Mouse (Mus musculus) CH12.LX (cell line): ENCODE measurements around the gene Man2a1. TPM values are rescaled to one million over a fixed set of nuclear protein-coding genes. Genes with fewer than 3 reads are reported as not detected.

Experiments used
- DNase-seq: peaks from one replicate; pipeline ENCODE4 v3.0.0-alpha.2; 2013; ENCODE audit errors: extremely low read depth
- H3K27ac ChIP-seq: 2 replicates; pipeline ENCODE4 v1.5.1; 2012; ENCODE audit warnings: low read depth, mild to moderate bottlenecking, control low read depth, moderate library complexity; ENCODE audit not compliant: insufficient read depth
- H3K27me3 ChIP-seq: replicated peaks from 2 replicates; pipeline ENCODE3; 2012; ENCODE audit warnings: inconsistent platforms
- H3K36me3 ChIP-seq, 2 experiments: replicated peaks in 1 of 2; 2 replicates each; pipeline versions ENCODE3 to v1.6.1; 2012; ENCODE audit warnings: inconsistent platforms in 1 of 2, low read length in 1 of 2, mild to moderate bottlenecking in 1 of 2, mixed read lengths in 1 of 2, moderate library complexity in 1 of 2; ENCODE audit not compliant: control insufficient read depth in 1 of 2, insufficient read depth in 1 of 2
- H3K4me1 ChIP-seq, 2 experiments: 2 replicates each; pipeline ENCODE4 v1.6.1; 2012; ENCODE audit warnings: inconsistent platforms in 1 of 2, moderate library complexity in 1 of 2; ENCODE audit not compliant: insufficient read depth in 2 of 2, control insufficient read depth in 1 of 2
- H3K4me2 ChIP-seq: 2 replicates; pipeline ENCODE4 v1.6.1; 2012; ENCODE audit warnings: low read depth, mild to moderate bottlenecking, control low read depth; ENCODE audit not compliant: poor library complexity, insufficient read depth, severe bottlenecking
- H3K4me3 ChIP-seq, 3 experiments: fragments of 150-350 bp in 1 of 3; sonication (generic) in 1 of 3; replicated peaks in 1 of 3; 2 replicates each; pipeline versions ENCODE3 to v1.5.1; 2011 to 2012; ENCODE audit warnings: low read depth in 2 of 3, low read length in 2 of 3, mild to moderate bottlenecking in 2 of 3, moderate library complexity in 2 of 3, control low read depth in 1 of 3, improper control_type of control experiment in 1 of 3, inconsistent platforms in 1 of 3, mixed read lengths in 1 of 3; ENCODE audit not compliant: poor library complexity in 1 of 3
- H3K79me2 ChIP-seq: replicated peaks from 2 replicates; pipeline ENCODE4 v1.6.1; 2012; ENCODE audit warnings: mild to moderate bottlenecking, moderate library complexity; ENCODE audit not compliant: control insufficient read depth, poor library complexity, insufficient read depth, severe bottlenecking; ENCODE audit errors: extremely low read depth
- H3K9ac ChIP-seq: 2 replicates; pipeline ENCODE4 v1.6.1; 2012; ENCODE audit warnings: low read depth, mild to moderate bottlenecking, control low read depth, moderate library complexity; ENCODE audit not compliant: insufficient read depth
- H3K9me3 ChIP-seq: replicated peaks from 2 replicates; pipeline ENCODE3; 2012; ENCODE audit warnings: low read length, inconsistent platforms, mixed read lengths
- BHLHE40 ChIP-seq: IDR thresholded peaks from 2 replicates; pipeline ENCODE4 v1.6.1; 2011; ENCODE audit warnings: mild to moderate bottlenecking, low read depth, low read length, improper control_type of control experiment
- CTCF ChIP-seq, 2 experiments: IDR thresholded peaks in 1 of 2; conservative IDR thresholded peaks in 1 of 2; 2 replicates each; pipeline ENCODE4 v1.5.1; 2011 to 2012; ENCODE audit warnings: low read depth in 2 of 2, low read length in 2 of 2, improper control_type of control experiment in 1 of 2, inconsistent platforms in 1 of 2, mild to moderate bottlenecking in 1 of 2, moderate library complexity in 1 of 2
- ELF1 ChIP-seq: IDR thresholded peaks from 2 replicates; pipeline ENCODE4 v1.6.1; 2014; ENCODE audit warnings: low read depth, mild to moderate bottlenecking, inconsistent platforms, low read length, improper control_type of control experiment
- ETS1 ChIP-seq: conservative IDR thresholded peaks from 2 replicates; pipeline ENCODE4 v1.6.1; 2012; ENCODE audit warnings: low read depth, mild to moderate bottlenecking, inconsistent platforms, low read length, improper control_type of control experiment, moderate library complexity
- GABPA ChIP-seq: IDR thresholded peaks from 2 replicates; pipeline ENCODE4 v1.6.1; 2012; ENCODE audit warnings: low read depth, low read length, improper control_type of control experiment, inconsistent platforms; ENCODE audit not compliant: insufficient replicate concordance
- HCFC1 ChIP-seq: IDR thresholded peaks from 2 replicates; pipeline ENCODE4 v1.6.1; 2012; ENCODE audit warnings: low read depth, mild to moderate bottlenecking, inconsistent platforms, low read length, improper control_type of control experiment
- JUN ChIP-seq: IDR thresholded peaks from 2 replicates; pipeline ENCODE4 v1.6.1; 2011; ENCODE audit warnings: low read depth, mild to moderate bottlenecking, low read length, improper control_type of control experiment, moderate library complexity; ENCODE audit not compliant: insufficient read depth
- MAFK ChIP-seq: IDR thresholded peaks from 2 replicates; pipeline ENCODE4 v1.6.1; 2011; ENCODE audit warnings: low read length, improper control_type of control experiment; ENCODE audit not compliant: insufficient replicate concordance
- NELFE ChIP-seq: IDR thresholded peaks from 2 replicates; pipeline ENCODE4 v1.6.1; 2011; ENCODE audit warnings: low read depth, low read length, improper control_type of control experiment
- POLR2A ChIP-seq: IDR thresholded peaks from 2 replicates; pipeline ENCODE4 v1.6.1; 2011; ENCODE audit warnings: low read depth, mild to moderate bottlenecking, improper control_type of control experiment, low read length
- RCOR1 ChIP-seq: conservative IDR thresholded peaks from 2 replicates; pipeline ENCODE4 v1.6.1; 2012; ENCODE audit warnings: low read depth, mild to moderate bottlenecking, inconsistent platforms, low read length, improper control_type of control experiment
- UBTF ChIP-seq: IDR thresholded peaks from 2 replicates; pipeline ENCODE4 v1.6.1; 2012; ENCODE audit warnings: low read depth, mild to moderate bottlenecking, inconsistent platforms, low read length, improper control_type of control experiment, moderate library complexity
- ZC3H11A ChIP-seq: IDR thresholded peaks from 2 replicates; pipeline ENCODE4 v1.6.1; 2012; ENCODE audit warnings: low read depth, mild to moderate bottlenecking, inconsistent platforms, low read length, improper control_type of control experiment
- ZMIZ1 ChIP-seq: IDR thresholded peaks from 2 replicates; pipeline ENCODE4 v1.6.1; 2012; ENCODE audit warnings: low read depth, mild to moderate bottlenecking, inconsistent platforms, low read length, improper control_type of control experiment
- dilution Hi-C: fragments of 300-500 bp; cut with MboI; formaldehyde crosslinking; loops from 2 replicates; pipeline ENCODE4 v1.14.3; 2020; ENCODE audit warnings: low sequenced_read_pairs; ENCODE audit not compliant: extremely low pct_unique_long_range_greater_than_20kb, extremely low pct_ligation_motif_present
- in situ Hi-C: fragments of 300-500 bp; cut with MboI; formaldehyde crosslinking; loops from 3 replicates; pipeline ENCODE4 v1.14.3; 2019; ENCODE audit warnings: low sequenced_read_pairs, low pct_ligation_motif_present, low pct_unique_long_range_greater_than_20kb, mixed read lengths
- polyA plus RNA-seq: library from polyadenylated mRNA; unstranded; fragments of >175 nt; gene quantifications from 2 replicates; pipeline ENCODE4 v1.2.1, GENCODE M21; 2012; ENCODE audit warnings: low read depth; ENCODE audit not compliant: insufficient read length
- total RNA-seq, 2 experiments: library from RNA; depleted of rRNA; stranded (reverse); fragments of 300-350 nt in 1 of 2; fragments of >200 nt in 1 of 2; gene quantifications; 2 replicates each; pipeline ENCODE4 v1.2.3; 2012 to 2014

Man2a1 gene
- total and polyA plus RNA-seq, 3 experiments, result 7.9 to 15.4 (median 11.9) TPM

DNA sequence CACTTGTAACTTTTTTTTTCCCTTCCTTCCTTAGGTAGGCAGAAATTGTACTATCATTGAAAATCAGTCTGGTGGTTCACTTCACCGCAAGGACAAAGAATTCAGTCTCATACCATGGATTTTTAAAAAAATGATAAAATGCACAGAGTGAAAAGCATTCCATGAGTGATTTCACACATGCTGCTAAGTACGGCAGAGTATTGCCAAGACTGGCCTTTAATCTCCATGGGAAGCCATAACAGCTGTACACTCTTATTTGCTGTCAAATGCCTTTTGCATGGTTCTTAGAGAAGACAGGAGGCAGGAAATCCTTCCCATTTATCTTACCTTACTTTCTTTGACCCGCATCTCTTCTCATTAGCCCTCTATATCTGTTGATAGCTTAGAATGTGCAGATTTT is 45.6 kb upstream of the Man2a1 start:
- Histone ChIP-seq H3K36me3 (no peaks in the 10 kb centered on the region), H3K27ac (no peak overlapping the region), H3K79me2 (no peaks in the 10 kb centered on the region), H3K4me3 (no peak overlapping the region), H3K4me2 (no peak overlapping the region), H3K27me3 (no peaks in the 10 kb centered on the region), H3K9me3 (no peaks in the 10 kb centered on the region), H3K4me1 (peaks cover 0 to 5% of the 10 kb centered on the region in 2 experiments; a peak in 2 of 4 replicates), H3K9ac (no peak overlapping the region)
- in situ Hi-C loops (no loop called here), dilution Hi-C loops (no loop called here)
- DNase-seq, result no peak
- TF ChIP-seq HCFC1 (no peak), ETS1 (no peak), ELF1 (no peak), CTCF (conservative IDR thresholded peaks at IDR 0.05 in 1 of 2, IDR thresholded peaks at IDR 0.05 in 1 of 2; ENCODE audit: low read depth in 2 of 2, low read length in 2 of 2) (no peak), GABPA (no peak), RCOR1 (no peak), UBTF (no peak), JUN (no peak), NELFE (no peak)

GRCm38 (mm10) chr17:64556661-64557445 is 43.7 kb upstream of the Man2a1 start:
- TF ChIP-seq BHLHE40, result no peak
- no peak for TF ChIP-seq ZC3H11A
- no peak for TF ChIP-seq POLR2A
- TF ChIP-seq ZMIZ1, result no peak
- TF ChIP-seq MAFK, result no peak
- no peaks in the 10 kb centered on the region for H3K36me3 ChIP-seq
- no peaks in the 10 kb centered on the region for H3K27me3 ChIP-seq
- dilution Hi-C loops, result no loop called here
- H3K4me3 ChIP-seq, result no peak overlapping the region
- no peak for DNase-seq
- H3K4me1 ChIP-seq, result peaks cover 0 to 5% of the 10 kb centered on the region in 2 experiments; a peak in 2 of 4 replicates
- in situ Hi-C loops, result no loop called here
- no peak overlapping the region for H3K9ac ChIP-seq
- H3K4me2 ChIP-seq, result no peak overlapping the region
- H3K79me2 ChIP-seq, result 0 out of 2 replicates have a peak, but pooled peaks cover 2% of the 10 kb centered on the region
- no peak overlapping the region for H3K27ac ChIP-seq
- no peaks in the 10 kb centered on the region for H3K9me3 ChIP-seq
